Mouse (Mus musculus) spleen, postnatal 4 days (tissue): ENCODE results near the gene Nelfa.
"Not testable (repeated sequence)": the region's sequence is repeated elsewhere in the genome, so short reads cannot be mapped to it uniquely, and the experiment has no call there.

Source experiments
- DNase-seq, 2 experiments: peaks; one replicate each; pipeline ENCODE4 v3.0.0; 2022; ENCODE audit warnings: low spot score in 2 of 2

Nelfa gene

GRCm38 (mm10) chr5:33936120-33936707 lies at the start of gene Nelfa:
Gene Nelfa (minus strand): TSS chr5:33936413.
- peak; percentile 97 to 98 for DNase-seq

- DNase-seq: peak; percentile 62 to 84
These were observed 47.3 kb upstream of the Nelfa start, which contains the start of gene Gm1673 for GRCm38 (mm10) chr5:33983309-33984121. Gene Gm1673 (plus strand): TSS chr5:33983433.

- no peak for DNase-seq
These were observed 46.6 kb upstream of the Nelfa start for GRCm38 (mm10) chr5:33982731-33983259.

GRCm38 (mm10) chr5:33976267-33976666 lies 40.1 kb upstream of the Nelfa start:
- peak in 1 of 2 experiments; percentile 25 for DNase-seq

- DNase-seq: peak in 1 of 2 experiments; percentile 2
These were observed 38.5 kb upstream of the Nelfa start for GRCm38 (mm10) chr5:33974736-33975135.

GRCm38 (mm10) chr5:33959382-33959781 lies 23.2 kb upstream of the Nelfa start:
- no peak for DNase-seq

GRCm38 (mm10) chr5:33955868-33956267 lies 19.7 kb upstream of the Nelfa start:
- no peak for DNase-seq

- peak; percentile 68 to 87 for DNase-seq
These were observed 18.1 kb upstream of the Nelfa start for GRCm38 (mm10) chr5:33954354-33954753.

GRCm38 (mm10) chr5:33953471-33954185 lies 17.4 kb upstream of the Nelfa start:
- DNase-seq: no peak

GRCm38 (mm10) chr5:33948314-33948713 lies 12.1 kb upstream of the Nelfa start:
- no peak for DNase-seq

- not testable (repeated sequence) for DNase-seq
These were observed 10.8 kb upstream of the Nelfa start for GRCm38 (mm10) chr5:33947035-33947434.

- peak; percentile 55 to 64 for DNase-seq
These were observed 2.2 kb upstream of the Nelfa start for GRCm38 (mm10) chr5:33938448-33938847.

- no peak for DNase-seq
These were observed 1.0 kb upstream of the Nelfa start for GRCm38 (mm10) chr5:33937230-33937629.

GRCm38 (mm10) chr5:33935700-33936111 lies 507 bp downstream of the Nelfa start:
- no peak for DNase-seq

- no peak for DNase-seq
These were observed 1.3 kb downstream of the Nelfa start for GRCm38 (mm10) chr5:33934877-33935276.

- DNase-seq: no peak
These were observed 2.1 kb downstream of the Nelfa start for GRCm38 (mm10) chr5:33934081-33934480.

- no peak for DNase-seq
These were observed 3.8 kb downstream of the Nelfa start for GRCm38 (mm10) chr5:33932413-33932812.

- no peak for DNase-seq
These were observed 10.0 kb downstream of the Nelfa start for GRCm38 (mm10) chr5:33926170-33926569.

- no peak for DNase-seq
These were observed 13.6 kb downstream of the Nelfa start for GRCm38 (mm10) chr5:33922566-33922965.

- DNase-seq: no peak
These were observed 14.6 kb downstream of the Nelfa start for GRCm38 (mm10) chr5:33921486-33922235.

- DNase-seq: no peak
These were observed 15.3 kb downstream of the Nelfa start for GRCm38 (mm10) chr5:33920924-33921323.
